11 mouse cellular contexts compared by ENCODE assay signal in genomic region chr2:167059536-167059935, GRCm38 (mm10). TPM values are rescaled to one million over a fixed set of nuclear protein-coding genes. Genes with fewer than 3 reads are reported as not detected.
DNase-seq lines count a peak whose midpoint lies in the region; ATAC-seq and TF ChIP-seq lines count a peak whose summit lies in the region.
"Had no signal": no experiment of that assay in that cellular context is flagged by ENCODE, and none has a peak within 500 bp of the region (broad histone marks: within the 10 kb centered on the region; RNA-seq: fewer than 3 reads in every experiment).

No protein-coding gene starts in this region.

- H3K36me3 ChIP-seq in kidney, postnatal 0 days (ENCODE audit: insufficient read depth, low read length), result peaks cover 32% of the 10 kb centered on the region
- peaks cover 50% of the 10 kb centered on the region for H3K36me3 ChIP-seq in liver, embryonic 14.5 days (replicated peaks; ENCODE audit: control insufficient read depth, insufficient read depth, low read depth)

- peak overlapping the region; percentile 87 for H3K9ac ChIP-seq in kidney, postnatal 0 days (ENCODE audit: low read depth, low read length)
- no peak overlapping the region for H3K9ac ChIP-seq in liver, embryonic 14.5 days (replicated peaks)

- TF ChIP-seq CTCF in kidney, postnatal 0 days (IDR thresholded peaks at IDR 0.05; ENCODE audit: low read depth), result no peak
- TF ChIP-seq CTCF in bone marrow, adult 2 months (IDR thresholded peaks at IDR 0.05; ENCODE audit: control insufficient read depth, insufficient read depth, low read length), result no peak
- no peak for TF ChIP-seq CTCF in liver, embryonic 14.5 days (IDR thresholded peaks at IDR 0.05; ENCODE audit: low read depth)

- H3K27me3 ChIP-seq in kidney, postnatal 0 days (ENCODE audit: insufficient read depth, low read length), result no peaks in the 10 kb centered on the region
- H3K27me3 ChIP-seq in liver, embryonic 14.5 days (ENCODE audit: control insufficient read depth, insufficient read depth, low read length), result no peaks in the 10 kb centered on the region

- H3K9me3 ChIP-seq in kidney, postnatal 0 days (replicated peaks; ENCODE audit: low read length), result no peaks in the 10 kb centered on the region
- H3K9me3 ChIP-seq in liver, embryonic 14.5 days (ENCODE audit: control insufficient read depth, low read length), result no peaks in the 10 kb centered on the region

- 61% methylated on average over 8 of the region's 8 CpGs for WGBS in kidney, postnatal 0 days
- 75% methylated on average over 8 of the region's 8 CpGs for whole genome bisulfite sequencing in bone marrow, adult 2 months
- WGBS in liver, embryonic 14.5 days (ENCODE audit: insufficient replicate concordance), result 81% methylated on average over 8 of the region's 8 CpGs

- TF ChIP-seq POLR2A in bone marrow, adult 2 months (IDR thresholded peaks at IDR 0.05; ENCODE audit: borderline replicate concordance, control insufficient read depth, low read depth, low read length), result no peak

- peaks cover 21% of the 10 kb centered on the region for H3K4me1 ChIP-seq in kidney, postnatal 0 days (replicated peaks; ENCODE audit: insufficient read depth, low read length)
- H3K4me1 ChIP-seq in bone marrow, adult 2 months (ENCODE audit: control insufficient read depth, insufficient read depth, low read length), result peaks cover 6% of the 10 kb centered on the region
- peaks cover 12 to 15% of the 10 kb centered on the region in 2 experiments for H3K4me1 ChIP-seq in liver, embryonic 14.5 days (replicated peaks; ENCODE audit: control insufficient read depth in 2 of 2, insufficient read depth in 2 of 2, low read length in 1 of 2)

- peak overlapping the region; percentile 85 for H3K27ac ChIP-seq in kidney, postnatal 0 days
- H3K27ac ChIP-seq in bone marrow, adult 2 months (ENCODE audit: control insufficient read depth, insufficient read depth, low read depth, low read length, poor library complexity), result no peak overlapping the region
- H3K27ac ChIP-seq in liver, embryonic 14.5 days, result no peak overlapping the region

- TF ChIP-seq EP300 in liver, embryonic 14.5 days (IDR thresholded peaks at IDR 0.05; ENCODE audit: low read depth), result no peak

- H3K4me3 ChIP-seq in kidney, postnatal 0 days (replicated peaks; ENCODE audit: low read depth, low read length), result peak overlapping the region; percentile 16; the same call in 1 of the 2 replicates
- H3K4me3 ChIP-seq in bone marrow, adult 2 months (replicated peaks; ENCODE audit: control insufficient read depth, low read depth, low read length), result peak overlapping the region; percentile 26
- no peak overlapping the region for H3K4me3 ChIP-seq in liver, embryonic 14.5 days (ENCODE audit: insufficient read depth in 1 of 2, low read depth in 2 of 2, low read length in 2 of 2)

- H3K4me2 ChIP-seq in kidney, postnatal 0 days (ENCODE audit: low read length), result peak overlapping the region; percentile 67
- H3K4me2 ChIP-seq in liver, embryonic 14.5 days (ENCODE audit: low read depth), result peak overlapping the region; percentile 93

- no peak for ATAC-seq in kidney, postnatal 0 days (replicated peaks; ENCODE audit: low FRiP score, low read depth)
- no peak for ATAC-seq in liver, embryonic 14.5 days (ENCODE audit: insufficient read depth)

- no peak for DNase-seq in kidney, postnatal 0 days (ENCODE audit: low spot score)
- no peak for DNase-seq in kidney, adult 9 months
- DNase-seq in ES-CJ7 (ENCODE audit: low read depth, low spot score), result peak; percentile 59
- DNase-seq in liver, embryonic 14.5 days (ENCODE audit: low read depth in 3 of 3, low spot score in 3 of 3), result no peak
- DNase-seq in heart, adult 9 months (ENCODE audit: low spot score in 2 of 2), result no peak
- DNase-seq in cerebellum, adult 8-10 months, result no peak
- DNase-seq: adrenal gland, postnatal 25 days; cerebellum, postnatal 36 days; heart, adult 18-20 months; left cerebral cortex, postnatal 4 days had no signal

RNA-seq across cellular contexts. Expression of gene Znfx1, which starts 3.3 kb away (rescaled TPM):
- polyA plus RNA-seq in kidney, postnatal 0 days (2015; fragmentation: Nextera tagmentation; extraction: Ambion mirVana), result 10.7 and 11.8 TPM in 2 replicates
- polyA plus RNA-seq in bone marrow, adult 2 months (2011; ENCODE audit: insufficient read depth, insufficient read length, low replicate concordance, missing spikeins), result 21.7 and 32.3 TPM in 2 replicates
- 7.7 and 7.8 TPM in 2 replicates for polyA plus RNA-seq in liver, embryonic 14.5 days (2012; rRNA removed)
- polyA plus RNA-seq in liver, embryonic 14.5 days (2014; fragmentation: Nextera tagmentation; extraction: Ambion mirVana), result 6.7 and 8.2 TPM in 2 replicates

RNA-seq across cellular contexts. Expression of gene Ddx27, which starts 44.5 kb away (rescaled TPM):
- polyA plus RNA-seq in kidney, postnatal 0 days (2015; fragmentation: Nextera tagmentation; extraction: Ambion mirVana), result 33.3 and 37.9 TPM in 2 replicates
- polyA plus RNA-seq in bone marrow, adult 2 months (2011; ENCODE audit: insufficient read depth, insufficient read length, low replicate concordance, missing spikeins), result 42.2 and 54.4 TPM in 2 replicates
- polyA plus RNA-seq in liver, embryonic 14.5 days (2012; rRNA removed), result 26.4 and 39.5 TPM in 2 replicates
- polyA plus RNA-seq in liver, embryonic 14.5 days (2014; fragmentation: Nextera tagmentation; extraction: Ambion mirVana), result 26.5 and 30.2 TPM in 2 replicates

Comparison
In these comparisons a context has a peak if more than half of its experiments do, and no peak if none do; other contexts are left out.
1. H3K4me3 ChIP-seq: peak in kidney, postnatal 0 days (single experiment) and bone marrow, adult 2 months (single experiment); none in liver, embryonic 14.5 days (0 of 2).